Mouse (Mus musculus) thymus, adult 2 months (tissue): ENCODE measurements around the gene Kirrel3.

ENCODE experiments used
- CTCF ChIP-seq: fragments of 200-500 bp; IDR thresholded peaks from 2 replicates; pipeline ENCODE4 v1.5.1; 2012; ENCODE audit warnings: mild to moderate bottlenecking, control low read depth, low read length, moderate library complexity, borderline replicate concordance; ENCODE audit not compliant: control insufficient read depth, poor library complexity, insufficient read depth; ENCODE audit errors: extremely low read depth
- POLR2A ChIP-seq: fragments of 200-500 bp; IDR thresholded peaks from 2 replicates; pipeline ENCODE4 v1.6.1; 2012; ENCODE audit warnings: mild to moderate bottlenecking, low read length, control low read depth, moderate library complexity; ENCODE audit not compliant: control insufficient read depth, poor library complexity, insufficient read depth; ENCODE audit errors: extremely low read depth

DNA sequence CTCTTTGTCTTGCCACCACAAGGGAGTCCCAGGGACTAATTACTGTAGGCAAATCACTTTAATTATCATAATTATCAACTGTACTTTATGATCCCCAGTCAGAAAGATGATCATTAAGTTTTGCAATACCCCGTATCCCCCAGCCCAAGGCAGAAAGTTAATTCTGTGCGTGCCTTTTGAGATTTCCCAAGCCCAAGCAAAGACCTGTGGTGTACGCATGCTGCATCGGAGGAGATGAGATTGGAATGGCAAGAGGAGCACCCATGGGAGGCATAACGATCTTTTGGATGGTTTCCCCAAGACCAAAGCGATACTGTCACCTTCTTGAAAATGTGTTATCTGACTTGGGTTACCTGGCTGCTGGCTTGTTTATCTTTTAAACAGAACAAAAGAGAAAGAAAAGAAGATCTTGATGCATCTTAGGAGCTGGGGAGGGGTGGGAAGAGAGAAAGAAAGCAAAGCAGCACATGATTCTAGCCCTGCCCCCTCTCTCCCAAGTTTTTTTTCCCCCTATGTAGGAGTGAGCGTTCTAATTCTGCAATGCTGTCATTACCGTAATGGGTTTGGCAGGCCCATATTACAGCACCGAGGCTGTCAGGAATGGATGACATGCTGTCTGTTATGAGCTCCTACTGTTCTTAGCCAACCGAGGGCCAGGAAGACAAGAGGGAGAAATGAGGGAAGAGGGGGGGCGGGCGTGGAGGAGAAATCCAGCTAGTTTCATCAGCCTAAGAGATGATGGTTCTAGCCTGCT, 218.0 kb downstream of the Kirrel3 start:
- TF ChIP-seq POLR2A, result no peak
- no peak for TF ChIP-seq CTCF
